Mouse (Mus musculus) midbrain, embryonic 11.5 days (tissue): ENCODE data around the gene Swap70. TPM values are rescaled to one million over a fixed set of nuclear protein-coding genes. Genes with fewer than 3 reads are reported as not detected.
A peak's percentile ranks its signal among the peaks of the same experiment; 100 is the strongest.
"Not testable (repeated sequence)": the region's sequence is repeated elsewhere in the genome, so short reads cannot be mapped to it uniquely, and the experiment has no call there.

Source experiments
- ATAC-seq: fragments of 200-750 bp; cut with Nextera tagmentation; 2 replicates; pipeline ENCODE4 v1.8.0; 2017; ENCODE audit warnings: moderate TSS enrichment, moderate library complexity; ENCODE audit not compliant: low FRiP score
- DNase-seq: peaks from one replicate; pipeline ENCODE4 v3.0.0; 2015; ENCODE audit warnings: low spot score; ENCODE audit errors: missing footprints
- H3K27ac ChIP-seq: fragments of 300-500 bp; sonication (generic); 2 replicates; pipeline ENCODE4 v1.5.1; 2014; ENCODE audit warnings: low read depth, low read length
- H3K27me3 ChIP-seq: fragments of 300-500 bp; sonication (generic); 2 replicates; pipeline ENCODE4 v1.6.1; 2014; ENCODE audit warnings: mild to moderate bottlenecking, low read length, moderate library complexity, mixed read lengths; ENCODE audit not compliant: control insufficient read depth, insufficient read depth
- H3K36me3 ChIP-seq: fragments of 300-500 bp; sonication (generic); 2 replicates; pipeline ENCODE4 v1.6.1; 2014; ENCODE audit warnings: mild to moderate bottlenecking, low read length, moderate library complexity, mixed read lengths; ENCODE audit not compliant: control insufficient read depth, insufficient read depth
- H3K4me1 ChIP-seq: fragments of 300-500 bp; sonication (generic); 2 replicates; pipeline ENCODE4 v1.6.1; 2014; ENCODE audit warnings: low read length; ENCODE audit not compliant: control insufficient read depth, insufficient read depth
- H3K4me2 ChIP-seq: fragments of 300-500 bp; sonication (generic); 2 replicates; pipeline ENCODE4 v1.6.1; 2014; ENCODE audit warnings: mild to moderate bottlenecking, moderate library complexity
- H3K4me3 ChIP-seq: fragments of 300-500 bp; sonication (generic); 2 replicates; pipeline ENCODE4 v1.5.1; 2014; ENCODE audit warnings: low read depth, low read length
- H3K9ac ChIP-seq: fragments of 300-500 bp; sonication (generic); 2 replicates; pipeline ENCODE4 v1.6.1; 2014; ENCODE audit warnings: low read length
- H3K9me3 ChIP-seq: fragments of 300-500 bp; sonication (generic); 2 replicates; pipeline ENCODE4 v1.6.1; 2016; ENCODE audit warnings: low read length; ENCODE audit not compliant: control insufficient read depth
- WGBS: fragments of 180-500 bp; shearing (Covaris S2); extraction: QIAGEN DNeasy Blood & Tissue Kit; methylation state at CpG from one replicate; pipeline ENCODE4 v1.1.7; 2014; 5-methylcytosine and 5-hydroxymethylcytosine counted together
- polyA plus RNA-seq: library from polyadenylated mRNA; unstranded; fragments of >200 nt; fragmentation: Nextera tagmentation; extraction: Ambion mirVana; gene quantifications from 2 replicates; pipeline ENCODE4 v1.2.1, GENCODE M21; 2014

Swap70 gene
- polyA plus RNA-seq, 1 experiment from 2014 or later: 17.2 TPM

GRCm38 (mm10) chr7:110229967-110230366 lies 8.5 kb downstream of the Swap70 start:
- H3K36me3 ChIP-seq: no peaks in the 10 kb centered on the region
- H3K4me3 ChIP-seq: no peak overlapping the region
- no peak overlapping the region for H3K4me2 ChIP-seq
- no peaks in the 10 kb centered on the region for H3K9me3 ChIP-seq
- no peak for DNase-seq
- no peak for ATAC-seq
- H3K4me1 ChIP-seq: no peaks in the 10 kb centered on the region
- WGBS: 88% methylated on average over 6 of the region's 6 CpGs
- H3K27me3 ChIP-seq: no peaks in the 10 kb centered on the region
- H3K9ac ChIP-seq: no peak overlapping the region
- H3K27ac ChIP-seq: no peak overlapping the region

GRCm38 (mm10) chr7:110231127-110231526 lies 9.6 kb downstream of the Swap70 start:
- H3K9me3 ChIP-seq, DNase-seq, H3K9ac ChIP-seq, H3K4me1 ChIP-seq, H3K4me2 ChIP-seq, H3K27ac ChIP-seq, H3K36me3 ChIP-seq, H3K27me3 ChIP-seq, H3K4me3 ChIP-seq, ATAC-seq: not testable (repeated sequence)
- WGBS: 92% methylated on average over 9 of the region's 10 CpGs

- ATAC-seq (no peak), DNase-seq (no peak)
- H3K36me3 ChIP-seq: no peaks in the 10 kb centered on the region
- no peaks in the 10 kb centered on the region for H3K9me3 ChIP-seq
- H3K4me1 ChIP-seq: no peaks in the 10 kb centered on the region; the same call in 1 of the 2 replicates
- H3K4me2 ChIP-seq: no peak overlapping the region
- no peak overlapping the region for H3K9ac ChIP-seq
- WGBS: 84% methylated on average over 4 of the region's 4 CpGs
- H3K27ac ChIP-seq: no peak overlapping the region
- H3K27me3 ChIP-seq: no peaks in the 10 kb centered on the region
- H3K4me3 ChIP-seq: no peak overlapping the region
These were observed 14.6 kb downstream of the Swap70 start for GRCm38 (mm10) chr7:110236085-110236484.

GRCm38 (mm10) chr7:110237451-110237836 lies 15.9 kb downstream of the Swap70 start:
- WGBS: 45% methylated on average over 3 of the region's 3 CpGs
- no peaks in the 10 kb centered on the region for H3K9me3 ChIP-seq
- no peaks in the 10 kb centered on the region; the same call in 1 of the 2 replicates for H3K4me1 ChIP-seq
- ATAC-seq (no peak), DNase-seq (no peak)
- no peaks in the 10 kb centered on the region for H3K27me3 ChIP-seq
- no peak overlapping the region for H3K4me2 ChIP-seq
- no peak overlapping the region for H3K9ac ChIP-seq
- no peak overlapping the region for H3K27ac ChIP-seq
- H3K36me3 ChIP-seq: no peaks in the 10 kb centered on the region
- no peak overlapping the region for H3K4me3 ChIP-seq

- no peaks in the 10 kb centered on the region for H3K9me3 ChIP-seq
- no peak overlapping the region for H3K27ac ChIP-seq
- no peak overlapping the region for H3K4me2 ChIP-seq
- no peak overlapping the region for H3K4me3 ChIP-seq
- H3K27me3 ChIP-seq: no peaks in the 10 kb centered on the region
- no peak overlapping the region; the same call in 1 of the 2 replicates for H3K9ac ChIP-seq
- no peaks in the 10 kb centered on the region for H3K36me3 ChIP-seq
- no peaks in the 10 kb centered on the region; the same call in 1 of the 2 replicates for H3K4me1 ChIP-seq
- no peak for DNase-seq
- no peak for ATAC-seq
- WGBS: 39% methylated on average over 2 of the region's 2 CpGs
These were observed 16.4 kb downstream of the Swap70 start for GRCm38 (mm10) chr7:110237837-110238451.

GRCm38 (mm10) chr7:110239590-110239989 lies 18.1 kb downstream of the Swap70 start:
- Histone ChIP-seq H3K36me3 (no peaks in the 10 kb centered on the region), H3K27ac (no peak overlapping the region), H3K4me1 (no peaks in the 10 kb centered on the region; the same call in 1 of the 2 replicates), H3K4me3 (no peak overlapping the region), H3K4me2 (no peak overlapping the region), H3K9me3 (no peaks in the 10 kb centered on the region), H3K27me3 (no peaks in the 10 kb centered on the region), H3K9ac (no peak overlapping the region)
- DNase-seq (peak; percentile 70), ATAC-seq (no peak)
- WGBS: 84% methylated on average over 4 of the region's 4 CpGs

- DNase-seq (peak; percentile 56), ATAC-seq (no peak)
- no peak overlapping the region for H3K4me2 ChIP-seq
- no peak overlapping the region for H3K9ac ChIP-seq
- no peaks in the 10 kb centered on the region for H3K27me3 ChIP-seq
- WGBS: 86% methylated on average over 9 of the region's 9 CpGs
- no peaks in the 10 kb centered on the region; the same call in 1 of the 2 replicates for H3K36me3 ChIP-seq
- H3K27ac ChIP-seq: no peak overlapping the region
- no peaks in the 10 kb centered on the region for H3K9me3 ChIP-seq
- no peak overlapping the region for H3K4me3 ChIP-seq
- no peaks in the 10 kb centered on the region; the same call in 1 of the 2 replicates for H3K4me1 ChIP-seq
These were observed 20.2 kb downstream of the Swap70 start for GRCm38 (mm10) chr7:110241472-110242289.

GRCm38 (mm10) chr7:110242290-110242581 lies 20.7 kb downstream of the Swap70 start:
- Histone ChIP-seq H3K9ac (no peak overlapping the region), H3K4me1 (no peaks in the 10 kb centered on the region; the same call in 1 of the 2 replicates), H3K4me3 (no peak overlapping the region), H3K27ac (no peak overlapping the region), H3K4me2 (no peak overlapping the region), H3K9me3 (no peaks in the 10 kb centered on the region), H3K27me3 (no peaks in the 10 kb centered on the region), H3K36me3 (no peaks in the 10 kb centered on the region; the same call in 1 of the 2 replicates)
- 96% methylated on average over 5 of the region's 5 CpGs for WGBS
- DNase-seq (no peak), ATAC-seq (no peak)

GRCm38 (mm10) chr7:110245128-110245527 lies 23.6 kb downstream of the Swap70 start:
- no peak overlapping the region for H3K4me2 ChIP-seq
- WGBS: 91% methylated on average over 9 of the region's 9 CpGs

More at GRCm38 (mm10) chr7:110245128-110245527, 23.6 kb downstream of the Swap70 start:
- DNase-seq (no peak), ATAC-seq (no peak)
- H3K36me3 ChIP-seq: no peaks in the 10 kb centered on the region; the same call in 1 of the 2 replicates
- no peaks in the 10 kb centered on the region for H3K27me3 ChIP-seq
- no peak overlapping the region for H3K27ac ChIP-seq
- H3K9me3 ChIP-seq: no peaks in the 10 kb centered on the region
- H3K4me3 ChIP-seq: no peak overlapping the region
- no peak overlapping the region for H3K9ac ChIP-seq
- H3K4me1 ChIP-seq: no peaks in the 10 kb centered on the region
